Mouse (Mus musculus): ENCODE data around the gene Cdk5rap3. TPM values are rescaled to one million over a fixed set of nuclear protein-coding genes. Genes with fewer than 3 reads are reported as not detected.

The Cdk5rap3 gene
- polyA plus RNA-seq (2017; shearing (Covaris generic)), result 86.8 TPM

DNA sequence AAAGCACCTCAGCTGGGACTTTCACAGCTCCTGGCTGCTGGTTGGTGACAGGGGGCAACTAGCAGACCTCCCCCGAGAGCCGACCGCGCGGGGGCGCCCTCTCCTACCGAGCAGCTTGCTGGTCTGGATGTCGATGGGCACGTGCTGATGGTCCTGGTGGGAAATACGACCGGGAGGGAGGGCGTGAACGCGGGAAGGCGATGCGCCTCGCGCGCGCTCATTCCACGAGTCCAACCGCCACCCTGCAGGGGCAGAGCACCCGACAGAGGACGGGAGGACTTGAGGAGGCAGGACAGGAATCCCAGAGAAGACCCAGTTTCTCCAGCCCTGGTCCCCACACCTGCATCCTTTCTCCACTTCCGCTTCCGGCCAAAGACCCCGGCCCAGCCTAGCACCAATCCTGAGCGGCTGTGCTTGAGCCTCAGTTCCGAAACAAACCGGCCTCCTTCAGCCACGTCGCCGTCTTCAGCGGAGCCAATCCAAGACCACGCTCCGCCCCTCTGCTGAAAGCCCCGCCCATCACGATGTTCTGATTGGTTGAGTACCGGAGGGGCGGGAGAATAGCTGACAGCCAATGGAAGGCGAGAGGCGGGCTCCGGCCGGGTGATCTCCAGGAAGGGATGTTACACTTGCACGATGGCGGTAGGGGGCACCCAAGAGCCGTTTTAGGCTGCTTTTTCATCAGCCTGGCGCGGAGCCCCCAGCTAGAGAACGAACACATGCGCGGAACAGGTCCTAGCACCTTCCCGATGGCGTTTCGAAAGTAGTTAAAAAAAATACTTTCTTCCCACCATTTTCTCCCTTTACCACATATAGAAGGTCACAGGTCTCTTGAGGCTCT lies at the start of gene Cdk5rap3:
TSS of gene Cdk5rap3 (minus strand) at position 453 of the 841 bp plus-strand sequence.

DNA sequence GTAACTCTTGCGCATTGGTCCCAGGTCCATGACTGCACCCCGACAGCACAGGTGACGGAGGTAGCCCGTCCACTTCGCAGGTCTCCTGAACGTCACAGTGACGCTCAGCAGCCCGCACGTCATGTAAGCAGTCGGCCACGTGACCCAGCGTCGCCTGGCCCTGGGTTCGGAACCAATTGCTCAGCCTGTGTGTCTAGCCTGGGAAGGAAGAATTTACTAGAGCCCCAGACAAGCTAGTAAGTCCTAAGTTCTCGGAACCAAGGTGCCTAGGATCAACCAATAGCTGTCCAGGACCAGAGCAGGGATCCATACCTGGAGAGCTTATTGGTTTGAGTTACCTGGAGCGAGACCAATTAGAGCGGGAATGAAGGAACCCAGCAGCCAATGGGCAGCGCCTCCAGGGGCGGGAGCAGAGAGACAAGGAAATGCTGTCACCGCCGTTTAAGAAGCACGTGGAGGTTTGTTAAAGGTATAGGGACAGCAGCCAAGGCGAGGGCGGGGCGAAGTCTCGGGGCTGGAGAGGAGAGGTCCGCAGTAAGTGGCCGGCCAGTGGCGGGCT lies 27.5 kb upstream of the Cdk5rap3 start, which contains the start of gene Pnpo:
TSS of gene Pnpo (minus strand) at position 241 of the 559 bp plus-strand sequence.

DNA sequence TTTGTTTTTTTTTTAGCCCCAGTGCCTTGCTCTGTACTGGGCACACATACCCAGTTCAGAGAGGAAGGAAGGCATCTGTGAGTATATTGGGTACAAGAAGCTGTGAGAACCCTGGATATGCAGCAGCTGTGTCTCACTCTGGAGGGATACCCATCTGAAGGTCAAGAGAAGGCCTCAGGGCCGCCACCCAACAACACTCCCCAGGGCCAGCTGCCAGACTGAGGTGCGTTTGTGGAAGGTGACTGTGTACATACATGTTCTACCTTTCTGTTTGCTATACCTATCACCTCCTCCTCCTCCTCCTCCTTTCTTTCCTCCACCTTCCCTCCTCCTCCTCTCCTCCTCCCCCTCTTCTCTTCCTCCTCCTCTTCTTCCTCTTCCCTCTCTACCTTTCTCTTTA lies 11.8 kb upstream of the Cdk5rap3 start, which contains the start of gene Prr15l:
TSS of gene Prr15l (plus strand) at position 17 of the 400 bp plus-strand sequence.

Other genes with a start within 250 kb of the Cdk5rap3 start
- 35.1 TPM for gene Snx11, start 138.9 kb downstream of the Cdk5rap3 start, polyA plus RNA-seq (2017; shearing (Covaris generic))
- 50.7 TPM for gene Cbx1, start 127.4 kb downstream of the Cdk5rap3 start, polyA plus RNA-seq (2017; shearing (Covaris generic))
- 64.3 TPM for gene Nfe2l1, start 86.5 kb downstream of the Cdk5rap3 start, polyA plus RNA-seq (2017; shearing (Covaris generic))
- 0.40 TPM for gene Copz2, start 66.6 kb downstream of the Cdk5rap3 start, polyA plus RNA-seq (2017; shearing (Covaris generic))
- gene Prr15l, start 11.6 kb upstream of the Cdk5rap3 start, polyA plus RNA-seq (2017; shearing (Covaris generic)), result 0.33 TPM
- 39.1 TPM for gene Pnpo, start 27.5 kb upstream of the Cdk5rap3 start, polyA plus RNA-seq (2017; shearing (Covaris generic))
- 62.9 TPM for gene Sp2, start 66.5 kb upstream of the Cdk5rap3 start, polyA plus RNA-seq (2017; shearing (Covaris generic))
- gene Sp6, start 96.9 kb upstream of the Cdk5rap3 start, polyA plus RNA-seq (2017; shearing (Covaris generic)), result 6.7 TPM
- 16.8 TPM for gene Scrn2, start 113.4 kb upstream of the Cdk5rap3 start, polyA plus RNA-seq (2017; shearing (Covaris generic))
- not detected for gene Lrrc46, start 124.9 kb upstream of the Cdk5rap3 start, polyA plus RNA-seq (2017; shearing (Covaris generic))
- gene Mrpl10, start 125.1 kb upstream of the Cdk5rap3 start, polyA plus RNA-seq (2017; shearing (Covaris generic)), result 86.0 TPM
- 37.7 TPM for gene Osbpl7, start 134.1 kb upstream of the Cdk5rap3 start, polyA plus RNA-seq (2017; shearing (Covaris generic))
- 9.1 TPM for gene Tbx21, start 198.8 kb upstream of the Cdk5rap3 start, polyA plus RNA-seq (2017; shearing (Covaris generic))
- gene Tbkbp1, start 235.0 kb upstream of the Cdk5rap3 start, polyA plus RNA-seq (2017; shearing (Covaris generic)), result 0.11 TPM